Mouse (Mus musculus): Measurements from ENCODE around the gene Gfpt1.

GRCm38 (mm10) chr6:87123406-87123805 lies 80.8 kb downstream of the Gfpt1 start:
- TF ChIP-seq CTCF (IDR thresholded peaks at IDR 0.05; ENCODE audit: borderline replicate concordance, insufficient read depth, low read length): no peak
- TF ChIP-seq POLR2A (IDR thresholded peaks at IDR 0.05; ENCODE audit: low read depth, low read length): no peak
